Mouse (Mus musculus) bone marrow macrophage, adult 2 months (primary cell): Measurements from ENCODE around the gene Lrfn3. TPM values are rescaled to one million over a fixed set of nuclear protein-coding genes. Genes with fewer than 3 reads are reported as not detected.

ENCODE experiments used
- H3K27ac ChIP-seq: 2 replicates; pipeline ENCODE4 v1.5.1; 2012; ENCODE audit warnings: low read depth, low read length; ENCODE audit not compliant: insufficient read depth
- H3K4me1 ChIP-seq: 2 replicates; pipeline ENCODE4 v1.6.1; 2012; ENCODE audit warnings: low read length; ENCODE audit not compliant: control insufficient read depth, insufficient read depth
- H3K4me3 ChIP-seq: 2 replicates; pipeline ENCODE4 v1.5.1; 2012; ENCODE audit warnings: mild to moderate bottlenecking, low read length, moderate library complexity; ENCODE audit not compliant: insufficient read depth
- CTCF ChIP-seq: IDR thresholded peaks from 2 replicates; pipeline ENCODE4 v1.5.1; 2012; ENCODE audit warnings: low read depth, mild to moderate bottlenecking, low read length, moderate library complexity
- POLR2A ChIP-seq: IDR thresholded peaks from 2 replicates; pipeline ENCODE4 v1.6.1; 2012; ENCODE audit warnings: mild to moderate bottlenecking, low read depth, low read length, borderline replicate concordance
- polyA plus RNA-seq: library from polyadenylated mRNA; stranded (reverse); fragments of >200 nt; gene quantifications from 2 replicates; pipeline ENCODE4 v1.2.4, GENCODE M21; 2012; ENCODE audit not compliant: missing spikeins, insufficient read depth, insufficient read length

Lrfn3 gene
- polyA plus RNA-seq = not detected in 2 replicates

GRCm38 (mm10) chr7:30362652-30363343 is at the start of gene Lrfn3:
TSS of gene Lrfn3 (minus strand) at chr7:30362772.
- peak within 1 kb of the TSS; percentile 68 for H3K4me3 ChIP-seq
- TF ChIP-seq CTCF (no peak), POLR2A (no peak)
- H3K27ac ChIP-seq = no peak within 1 kb of the TSS

GRCm38 (mm10) chr7:30411023-30411422 is 48.5 kb upstream of the Lrfn3 start:
- TF ChIP-seq POLR2A (no peak), CTCF (no peak)
- Histone ChIP-seq H3K27ac (no peak overlapping the region), H3K4me3 (no peak overlapping the region), H3K4me1 (peaks cover 31% of the 10 kb centered on the region)

More at GRCm38 (mm10) chr7:30362652-30363343, at the start of gene Lrfn3:
- H3K4me1 ChIP-seq = peaks cover 2% of the 10 kb centered on the region; the same call in 1 of the 2 replicates

GRCm38 (mm10) chr7:30409789-30410188 is 47.2 kb upstream of the Lrfn3 start:
- no peak for TF ChIP-seq CTCF
- no peak for TF ChIP-seq POLR2A
- no peak overlapping the region for H3K4me3 ChIP-seq
- no peak overlapping the region for H3K27ac ChIP-seq
- H3K4me1 ChIP-seq = peaks cover 31% of the 10 kb centered on the region

- no peak overlapping the region for H3K27ac ChIP-seq
- no peak for TF ChIP-seq CTCF
- no peak for TF ChIP-seq POLR2A
- H3K4me1 ChIP-seq = peaks cover 31% of the 10 kb centered on the region
- H3K4me3 ChIP-seq = no peak overlapping the region
These were observed 46.1 kb upstream of the Lrfn3 start for GRCm38 (mm10) chr7:30408639-30409038.

- Histone ChIP-seq H3K27ac (no peak overlapping the region), H3K4me3 (no peak overlapping the region)
- TF ChIP-seq POLR2A = no peak
- no peak for TF ChIP-seq CTCF
These were observed 39.8 kb upstream of the Lrfn3 start for GRCm38 (mm10) chr7:30402343-30402742.

GRCm38 (mm10) chr7:30399671-30400070 is 37.1 kb upstream of the Lrfn3 start:
- H3K4me3 ChIP-seq = no peak overlapping the region
- 0 out of 2 replicates have a peak, but pooled peaks cover under 1% of the 10 kb centered on the region for H3K4me1 ChIP-seq
- TF ChIP-seq CTCF = no peak
- no peak for TF ChIP-seq POLR2A
- no peak overlapping the region for H3K27ac ChIP-seq

More at GRCm38 (mm10) chr7:30402343-30402742, 39.8 kb upstream of the Lrfn3 start:
- H3K4me1 ChIP-seq = no peaks in the 10 kb centered on the region

- Histone ChIP-seq H3K4me3 (peak overlapping the region; percentile 24; the same call in 1 of the 2 replicates), H3K27ac (peak overlapping the region; percentile 87), H3K4me1 (peaks cover 21% of the 10 kb centered on the region)
- no peak for TF ChIP-seq POLR2A
- TF ChIP-seq CTCF = no peak
These were observed 32.3 kb upstream of the Lrfn3 start for GRCm38 (mm10) chr7:30394871-30395270.

GRCm38 (mm10) chr7:30394379-30394778 is 31.8 kb upstream of the Lrfn3 start:
- Histone ChIP-seq H3K27ac (peak overlapping the region; percentile 99), H3K4me3 (peak overlapping the region; percentile 51), H3K4me1 (peaks cover 21% of the 10 kb centered on the region)
- TF ChIP-seq CTCF = no peak
- no peak for TF ChIP-seq POLR2A

GRCm38 (mm10) chr7:30393631-30394030 is 31.1 kb upstream of the Lrfn3 start:
- Histone ChIP-seq H3K27ac (peak overlapping the region; percentile 99), H3K4me3 (peak overlapping the region; percentile 51)
- TF ChIP-seq POLR2A = no peak
- TF ChIP-seq CTCF = no peak

GRCm38 (mm10) chr7:30392746-30393520 is 30.4 kb upstream of the Lrfn3 start:
- H3K27ac ChIP-seq = peak overlapping the region; percentile 99
- TF ChIP-seq CTCF = no peak
- TF ChIP-seq POLR2A = no peak
- H3K4me1 ChIP-seq = peaks cover 21% of the 10 kb centered on the region
- peak overlapping the region; percentile 51 for H3K4me3 ChIP-seq

More at GRCm38 (mm10) chr7:30393631-30394030, 31.1 kb upstream of the Lrfn3 start:
- H3K4me1 ChIP-seq = peaks cover 21% of the 10 kb centered on the region
